18 mouse cellular contexts compared by ENCODE assay signal in the genomic region with DNA sequence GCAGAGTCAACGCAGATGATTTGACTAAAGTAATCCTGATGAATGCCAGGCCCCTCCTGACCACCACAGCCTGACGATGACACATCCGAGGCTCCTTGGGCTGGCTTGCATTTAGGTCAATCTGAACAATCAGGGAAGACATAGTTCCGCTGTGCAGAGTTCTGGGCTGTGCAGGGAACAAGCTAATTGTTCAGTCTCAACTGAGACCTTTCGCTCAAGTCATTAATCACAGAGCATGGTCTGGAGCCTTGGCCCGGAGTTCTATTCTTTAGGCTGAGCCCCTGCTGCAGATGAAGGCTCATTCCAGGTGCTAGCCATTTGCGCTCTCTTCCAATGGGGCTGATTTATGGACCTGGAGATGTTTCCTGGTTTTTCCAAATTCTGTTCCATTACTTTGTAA.
DNase-seq lines count a peak whose midpoint lies in the region; ATAC-seq and TF ChIP-seq lines count a peak whose summit lies in the region.
"Had no signal": no experiment of that assay in that cellular context is flagged by ENCODE, and none has a peak within 500 bp of the region (broad histone marks: within the 10 kb centered on the region; RNA-seq: fewer than 3 reads in every experiment).

No protein-coding gene starts in this region.

- H3K4me2 ChIP-seq in liver, embryonic 12.5 days = no peak overlapping the region
- H3K4me2 ChIP-seq in embryonic facial prominence, embryonic 13.5 days = no peak overlapping the region
- H3K4me2 ChIP-seq in limb, embryonic 14.5 days (replicated peaks; ENCODE audit: low read depth, low read length, severe bottlenecking) = no peak overlapping the region
- H3K4me2 ChIP-seq: heart, embryonic 13.5 days; liver, embryonic 11.5 days; lung, embryonic 15.5 days; neural tube, embryonic 12.5 days had no signal

- H3K27ac ChIP-seq in liver, embryonic 12.5 days = no peak overlapping the region
- peak overlapping the region; percentile 66 for H3K27ac ChIP-seq in embryonic facial prominence, embryonic 13.5 days
- no peak overlapping the region for H3K27ac ChIP-seq in limb, embryonic 14.5 days (replicated peaks; ENCODE audit: low read depth, low read length)
- H3K27ac ChIP-seq: heart, embryonic 13.5 days; lung, embryonic 15.5 days; neural tube, embryonic 12.5 days had no signal

- no peaks in the 10 kb centered on the region for H3K36me3 ChIP-seq in liver, embryonic 12.5 days
- H3K36me3 ChIP-seq in embryonic facial prominence, embryonic 13.5 days = no peaks in the 10 kb centered on the region
- H3K36me3 ChIP-seq in limb, embryonic 14.5 days (ENCODE audit: control insufficient read depth, insufficient read depth, low read length) = no peaks in the 10 kb centered on the region
- H3K36me3 ChIP-seq: heart, embryonic 13.5 days; lung, embryonic 15.5 days; neural tube, embryonic 12.5 days had no signal

- DNase-seq in liver = peak; percentile 3
- DNase-seq in limb, embryonic 14.5 days (ENCODE audit: low spot score) = peak; percentile 66
- DNase-seq in adrenal gland, adult 8-10 months = no peak
- DNase-seq in right cerebral cortex, adult 18-20 months = no peak
- DNase-seq: adrenal gland, adult 2 months; B cell, adult 2 months; cerebellum, adult 2 months; heart, postnatal 4 days; kidney, adult 18-20 months had no signal

- no peaks in the 10 kb centered on the region for H3K9me3 ChIP-seq in liver, embryonic 12.5 days (replicated peaks)
- H3K9me3 ChIP-seq in embryonic facial prominence, embryonic 13.5 days = no peaks in the 10 kb centered on the region
- no peaks in the 10 kb centered on the region for H3K9me3 ChIP-seq in limb, embryonic 14.5 days (ENCODE audit: control insufficient read depth, low read length)
- H3K9me3 ChIP-seq: heart, embryonic 13.5 days; lung, embryonic 15.5 days; neural tube, embryonic 12.5 days had no signal

- H3K4me3 ChIP-seq in liver, embryonic 12.5 days = no peak overlapping the region
- no peak overlapping the region for H3K4me3 ChIP-seq in embryonic facial prominence, embryonic 13.5 days
- H3K4me3 ChIP-seq in limb, embryonic 14.5 days (replicated peaks; ENCODE audit: low read length) = no peak overlapping the region
- H3K4me3 ChIP-seq: heart, embryonic 13.5 days; lung, embryonic 15.5 days; neural tube, embryonic 12.5 days had no signal

- 65% methylated on average over 7 of the region's 7 CpGs for WGBS in liver, embryonic 12.5 days (ENCODE audit: insufficient replicate concordance)
- 55% methylated on average over 7 of the region's 7 CpGs for WGBS in embryonic facial prominence, embryonic 13.5 days
- 22% methylated on average over 7 of the region's 7 CpGs for WGBS in limb, embryonic 14.5 days

- H3K9ac ChIP-seq in liver, embryonic 12.5 days = no peak overlapping the region
- H3K9ac ChIP-seq in embryonic facial prominence, embryonic 13.5 days = no peak overlapping the region
- no peak overlapping the region for H3K9ac ChIP-seq in limb, embryonic 14.5 days (ENCODE audit: low read depth, low read length, severe bottlenecking)
- H3K9ac ChIP-seq: heart, embryonic 13.5 days; lung, embryonic 15.5 days; neural tube, embryonic 12.5 days had no signal

- no peaks in the 10 kb centered on the region for H3K27me3 ChIP-seq in liver, embryonic 12.5 days (replicated peaks)
- H3K27me3 ChIP-seq in embryonic facial prominence, embryonic 13.5 days = no peaks in the 10 kb centered on the region
- H3K27me3 ChIP-seq in limb, embryonic 14.5 days (ENCODE audit: control insufficient read depth, insufficient read depth, low read length) = no peaks in the 10 kb centered on the region
- H3K27me3 ChIP-seq: heart, embryonic 13.5 days; lung, embryonic 15.5 days; neural tube, embryonic 12.5 days had no signal

- TF ChIP-seq POLR2A in limb, embryonic 14.5 days (IDR thresholded peaks at IDR 0.05; ENCODE audit: borderline replicate concordance, extremely low read depth, insufficient read depth, insufficient read length) = no peak

- no peak for ATAC-seq in liver, embryonic 12.5 days
- no peak for ATAC-seq in embryonic facial prominence, embryonic 13.5 days (ENCODE audit: insufficient number of reproducible peaks, insufficient read depth, low FRiP score, low TSS enrichment, low read depth)
- peak; percentile 68 for ATAC-seq in limb, embryonic 14.5 days (ENCODE audit: low FRiP score, low read depth)
- no peak for ATAC-seq in cerebellum, adult (ENCODE audit: insufficient number of reproducible peaks, low FRiP score, low TSS enrichment)
- no peak for ATAC-seq in megakaryocyte, adult 5-6 weeks (ENCODE audit: poor library complexity, severe bottlenecking)
- ATAC-seq: midbrain, embryonic 16.5 days had no signal

- no peaks in the 10 kb centered on the region for H3K4me1 ChIP-seq in liver, embryonic 12.5 days
- peaks cover 14% of the 10 kb centered on the region; the same call in 1 of the 2 replicates for H3K4me1 ChIP-seq in embryonic facial prominence, embryonic 13.5 days
- peaks cover 4% of the 10 kb centered on the region; the same call in 1 of the 2 replicates for H3K4me1 ChIP-seq in limb, embryonic 14.5 days (ENCODE audit: control insufficient read depth, insufficient read depth, low read length)
- H3K4me1 ChIP-seq: heart, embryonic 13.5 days; lung, embryonic 15.5 days had no signal

Comparison
In these comparisons a context has a peak if more than half of its experiments do, and no peak if none do; other contexts are left out.
1. DNase-seq: peak in liver (single experiment) and limb, embryonic 14.5 days (single experiment); none in adrenal gland, adult 8-10 months (single experiment) and right cerebral cortex, adult 18-20 months (single experiment).